Mouse (Mus musculus) layer of hippocampus, postnatal 14 days (tissue): ENCODE measurements around the gene Gpr3. TPM values are rescaled to one million over a fixed set of nuclear protein-coding genes. Genes with fewer than 3 reads are reported as not detected.

Experiments used
- DNase-seq, 2 experiments: peaks; one replicate each; pipeline ENCODE4 v3.0.0; 2021 to 2022; ENCODE audit warnings: low spot score in 2 of 2, mixed read lengths in 1 of 2
- long read RNA-seq, 2 experiments: library from polyadenylated mRNA; stranded (forward); transcript quantifications; one replicate each; pipeline ENCODE4 v2.0.0; 2021
- total RNA-seq, 2 experiments: library from RNA; stranded (reverse); gene quantifications; 2 replicates each; pipeline ENCODE4 v1.2.3; 2021

Gene Gpr3
- 1 to 10 TPM; 8.2 to 9.2 TPM for total RNA-seq
- long read RNA-seq, experiment 1, result 0 reads
- long read RNA-seq, experiment 2, partial matches to known transcripts, result 0 of 5 reads
- long read RNA-seq, experiment 2, other reads (novel, unspliced or antisense), result 0 of 5 reads

DNA sequence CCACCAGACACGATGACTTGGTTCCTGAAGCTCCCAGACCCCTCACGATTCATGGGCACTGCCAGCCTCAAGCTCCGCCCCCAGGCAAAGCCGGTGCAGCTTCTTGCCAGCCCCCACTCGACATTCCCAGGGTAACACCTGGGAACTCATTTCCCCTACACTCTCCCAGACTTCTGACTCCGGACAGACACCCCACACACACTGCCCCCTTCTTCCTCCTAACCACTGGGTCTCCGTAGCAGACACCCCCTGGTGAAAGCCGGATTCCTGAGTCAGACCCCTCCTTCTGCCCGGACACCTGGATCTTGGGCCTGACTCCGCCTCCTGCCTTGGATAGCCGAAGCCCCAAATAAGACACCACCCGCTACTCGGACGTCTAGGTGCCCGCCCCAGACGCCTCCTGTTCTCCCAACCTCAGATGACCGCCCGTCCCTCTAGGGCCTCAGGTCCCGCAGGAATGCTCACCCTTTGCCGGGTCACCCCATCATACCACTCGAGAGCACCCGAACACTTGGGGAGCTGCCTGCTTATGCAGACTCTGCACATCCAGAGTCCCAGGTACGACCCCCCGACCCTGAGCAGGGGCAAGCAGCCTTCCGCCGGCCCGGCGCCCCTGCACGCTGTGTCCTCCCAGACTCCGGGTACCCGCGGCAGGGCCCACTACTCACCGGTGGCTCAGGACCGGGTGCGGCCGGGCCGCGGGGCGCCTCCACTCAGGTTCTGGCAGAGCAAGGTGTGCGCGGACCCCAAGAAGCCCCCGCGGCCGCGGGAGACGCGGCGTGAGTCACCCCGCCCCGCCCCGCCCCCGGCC lies at the start of gene Gpr3, which contains the start of gene Cd164l2:
Gene Gpr3, minus strand, starts transcription at position 786 of the 811 bp plus-strand sequence.
Gene Cd164l2, plus strand, starts transcription at position 381 of the 811 bp plus-strand sequence.
- DNase-seq, result no peak

DNA sequence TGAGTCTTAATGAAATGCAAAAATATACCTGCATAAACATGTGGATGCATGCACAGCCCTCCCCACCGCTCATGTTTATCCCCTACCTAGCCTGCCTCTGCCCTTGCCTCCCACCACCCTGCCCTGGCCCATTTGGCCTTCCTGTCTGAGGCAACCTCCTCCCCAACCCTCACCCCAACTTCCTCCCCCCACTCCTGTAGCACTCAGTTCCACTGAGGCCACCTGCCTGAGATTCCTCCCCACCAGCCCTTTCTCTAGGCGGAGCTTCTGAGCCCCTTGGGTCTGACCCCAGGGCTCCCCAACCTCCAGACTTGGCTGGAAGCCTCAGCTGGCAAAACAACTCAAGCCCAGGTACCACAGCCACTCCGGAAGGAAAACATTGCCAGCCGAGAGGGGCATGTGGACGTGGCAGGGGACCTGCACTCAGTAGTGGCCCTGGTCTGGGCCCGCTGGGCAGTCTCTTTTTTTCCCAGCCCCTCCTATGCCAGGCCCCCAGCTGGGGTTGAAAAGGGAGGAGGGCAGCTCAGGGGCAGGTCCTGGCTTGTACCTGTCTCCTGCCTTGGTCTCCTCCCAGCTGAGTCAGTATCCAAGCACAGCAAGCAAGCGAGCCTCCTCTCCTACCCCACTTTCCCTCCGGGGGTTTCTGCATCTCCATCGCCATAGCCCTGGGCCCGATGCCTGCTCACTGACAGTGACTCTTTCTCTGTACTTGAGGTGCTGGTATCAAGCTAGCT lies 49.5 kb upstream of the Gpr3 start:
- no peak for DNase-seq

DNA sequence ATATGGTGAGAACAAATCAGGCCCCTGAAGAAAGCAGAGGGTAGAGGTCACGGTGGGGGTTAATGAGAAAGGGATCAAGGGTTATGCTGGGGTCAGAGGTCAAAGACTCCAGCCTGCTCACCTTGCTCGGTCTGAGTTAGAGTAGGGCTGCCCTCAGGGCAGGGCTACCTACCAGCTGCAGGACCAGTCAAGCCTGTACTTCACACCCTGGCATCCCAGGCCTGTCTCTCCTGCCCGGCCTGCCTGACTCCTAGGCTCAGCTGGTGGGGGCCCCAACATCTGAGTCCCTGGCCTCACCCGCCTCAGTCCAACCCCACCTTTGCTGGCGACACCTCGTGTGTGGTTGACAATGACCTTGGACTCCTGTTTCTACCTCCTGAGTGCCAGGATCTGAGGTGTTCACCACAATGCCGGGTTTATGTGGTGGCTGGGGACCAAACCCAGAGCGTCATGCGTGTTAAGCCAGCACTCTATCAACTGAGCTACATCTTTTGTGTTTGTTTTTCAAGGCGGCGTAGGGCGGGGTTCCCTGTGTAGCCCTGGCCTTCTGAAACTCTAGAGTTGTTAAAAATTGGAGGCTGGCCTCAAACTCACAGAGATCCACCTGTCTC lies 45.6 kb upstream of the Gpr3 start:
- DNase-seq, result no peak

DNA sequence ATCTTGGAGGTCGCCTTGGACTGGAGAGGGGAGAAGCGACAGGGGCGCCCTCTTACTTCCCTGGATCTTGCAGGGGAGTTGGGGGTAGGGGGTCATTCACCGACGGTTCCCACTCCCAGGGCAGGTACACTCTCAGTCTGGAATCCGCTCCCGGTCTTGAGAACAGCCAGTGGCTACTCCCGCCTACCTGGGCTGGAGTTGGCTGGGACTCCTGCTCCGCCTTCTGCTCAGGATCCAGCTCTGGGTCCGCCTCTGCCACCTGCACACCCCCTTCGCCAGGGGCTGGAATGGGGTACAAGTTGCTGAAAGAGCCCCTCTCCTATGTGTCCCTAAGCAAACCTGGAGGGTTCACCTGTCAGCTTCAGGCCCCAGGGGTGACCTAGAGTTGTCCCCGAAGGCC lies 44.9 kb upstream of the Gpr3 start:
- no peak for DNase-seq

DNA sequence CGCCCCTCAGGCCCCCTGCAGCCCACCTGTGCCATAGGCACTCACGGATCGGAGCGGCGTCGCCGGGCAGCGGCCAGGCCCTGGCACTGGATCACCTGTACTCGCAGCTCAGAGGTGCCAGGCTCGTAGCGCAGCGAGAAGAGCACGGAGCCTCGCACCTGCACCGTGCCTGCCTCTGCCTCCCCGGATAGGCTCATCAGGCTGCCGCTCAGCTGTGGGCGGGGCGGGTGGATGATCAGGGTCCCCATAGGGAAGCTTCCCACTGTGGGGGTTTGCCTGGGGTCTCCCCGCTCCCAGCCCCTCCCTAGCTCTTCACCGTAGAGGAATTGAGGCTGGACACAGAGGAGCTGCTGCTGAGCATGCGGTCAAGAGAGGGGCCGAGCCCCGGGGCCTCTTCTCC lies 44.5 kb upstream of the Gpr3 start:
- DNase-seq, result no peak

DNA sequence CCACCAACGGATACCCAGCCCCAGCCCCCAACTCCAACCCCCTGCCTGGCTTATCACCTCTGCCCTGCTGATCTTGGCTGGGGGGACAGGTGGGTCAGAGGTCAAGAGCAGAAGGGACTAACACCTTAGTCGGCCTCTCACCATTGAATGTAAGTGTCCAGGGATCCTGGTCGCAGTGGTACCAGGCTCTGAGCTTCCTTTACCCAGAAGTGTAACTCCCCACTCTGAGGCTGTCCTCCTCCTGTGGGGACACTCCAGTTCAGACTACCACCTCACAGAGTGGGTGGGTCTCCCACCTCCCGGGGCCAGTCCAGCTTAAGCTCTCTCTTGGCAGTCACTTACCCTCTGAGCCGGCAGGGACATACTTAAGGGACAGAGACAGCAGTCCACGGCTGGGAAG lies 43.1 kb upstream of the Gpr3 start:
- DNase-seq, result no peak

DNA sequence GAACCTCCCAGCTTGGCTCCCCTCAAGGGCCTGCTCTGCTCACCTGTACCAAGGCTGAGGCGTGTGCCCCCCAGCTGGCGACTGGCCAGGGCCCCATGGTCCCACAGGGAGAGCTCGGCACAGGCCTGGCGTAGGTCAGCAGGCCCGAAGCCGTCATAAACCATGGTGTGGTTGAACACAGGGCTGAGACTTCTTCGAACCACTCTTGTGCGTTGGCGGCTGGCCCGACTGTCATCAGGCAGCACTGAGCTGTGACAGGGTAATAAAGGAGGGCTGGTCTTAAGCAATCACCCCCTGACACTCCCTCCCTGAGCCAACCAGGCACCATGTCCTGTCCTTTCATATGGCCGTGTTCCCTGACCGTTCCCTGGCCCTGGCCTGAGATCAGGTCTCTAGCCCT lies 41.1 kb upstream of the Gpr3 start:
- no peak for DNase-seq

DNA sequence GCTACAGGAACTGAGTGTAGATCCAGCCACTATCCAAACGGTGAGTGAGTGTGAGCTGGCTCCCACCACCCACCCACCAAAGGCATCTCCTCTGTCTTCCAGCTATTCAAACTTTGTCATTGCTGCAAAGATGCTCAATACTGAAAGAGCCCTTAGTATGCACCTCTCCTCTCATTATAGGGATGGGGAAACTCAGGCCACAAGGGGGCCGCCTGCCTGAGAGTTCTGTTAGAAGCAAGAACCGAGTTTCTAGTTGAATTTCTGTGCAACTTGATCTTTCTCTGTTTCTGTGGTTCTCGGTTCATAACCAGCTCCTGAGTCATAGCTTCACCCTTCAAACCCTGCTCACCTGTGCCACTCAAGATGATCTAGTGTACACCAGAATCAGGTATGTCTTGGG lies 39.8 kb upstream of the Gpr3 start:
- DNase-seq, result no peak

DNA sequence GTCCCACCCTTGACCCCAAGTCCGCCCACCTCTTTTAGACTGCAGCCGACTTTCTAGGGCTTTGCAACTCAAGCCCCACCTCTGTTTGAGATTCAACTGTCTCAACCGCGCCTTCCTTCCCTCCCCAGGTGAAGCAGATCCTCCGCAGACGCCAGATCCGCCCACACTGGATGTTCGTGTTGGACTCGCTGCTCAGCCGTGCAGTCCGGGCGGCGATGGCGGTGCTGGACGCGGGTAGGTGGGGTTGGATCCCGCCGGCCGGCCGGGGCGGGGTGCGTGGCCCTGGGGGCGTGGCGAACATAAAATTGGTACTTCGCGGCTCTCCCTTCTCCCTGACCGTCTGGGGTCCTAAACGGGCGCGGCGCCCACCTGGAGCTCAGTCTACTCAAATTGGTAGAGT lies 38.9 kb upstream of the Gpr3 start:
- no peak for DNase-seq

DNA sequence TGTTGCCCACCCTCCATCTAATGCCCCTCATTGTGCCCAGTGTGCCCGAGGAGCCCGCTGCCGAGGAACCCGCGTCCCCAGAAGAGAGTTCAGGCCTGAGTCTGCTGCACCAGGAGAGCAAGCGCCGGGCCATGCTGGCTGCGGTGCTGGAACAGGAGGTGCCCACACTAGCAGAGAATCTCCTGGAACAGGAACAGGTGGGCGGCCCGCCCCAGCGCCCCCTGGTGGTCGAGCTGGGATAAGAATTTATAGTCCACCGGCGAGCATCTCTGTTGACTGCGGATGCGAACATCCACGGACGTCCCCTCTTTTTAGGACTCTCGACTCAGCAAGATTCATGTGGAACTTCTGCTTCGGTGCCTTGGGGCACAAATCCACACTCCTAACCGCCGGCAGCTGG lies 38.3 kb upstream of the Gpr3 start:
- peak; percentile 83 for DNase-seq

DNA sequence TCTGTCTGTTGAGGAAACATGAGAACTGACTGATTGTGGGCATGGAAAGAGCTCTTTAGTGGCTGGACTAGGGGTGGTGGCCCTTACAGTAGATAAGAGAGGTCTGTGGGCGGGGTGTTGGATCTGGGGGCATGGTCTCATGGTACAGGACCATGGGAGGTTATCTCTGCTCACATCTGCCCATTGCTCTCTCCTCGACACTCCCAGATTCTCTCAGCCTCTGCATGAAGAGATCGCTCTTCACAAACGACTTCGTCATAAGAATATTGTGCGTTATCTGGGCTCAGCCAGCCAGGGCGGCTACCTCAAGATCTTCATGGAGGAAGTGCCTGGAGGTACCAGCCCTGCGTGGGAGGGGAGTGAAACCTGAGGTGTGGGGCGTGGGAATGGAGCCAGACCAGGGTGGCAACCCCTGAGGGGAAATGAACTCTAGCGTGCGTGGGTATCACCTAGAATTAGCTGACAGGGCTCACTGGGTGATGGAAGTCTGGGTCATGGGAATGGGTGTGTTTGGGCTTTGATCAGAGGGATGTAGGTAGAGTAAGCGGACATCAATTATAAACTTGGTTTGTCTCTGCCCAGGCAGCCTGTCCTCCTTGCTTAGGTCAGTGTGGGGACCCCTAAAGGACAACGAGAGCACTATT lies 35.6 kb upstream of the Gpr3 start:
- DNase-seq, result no peak

DNA sequence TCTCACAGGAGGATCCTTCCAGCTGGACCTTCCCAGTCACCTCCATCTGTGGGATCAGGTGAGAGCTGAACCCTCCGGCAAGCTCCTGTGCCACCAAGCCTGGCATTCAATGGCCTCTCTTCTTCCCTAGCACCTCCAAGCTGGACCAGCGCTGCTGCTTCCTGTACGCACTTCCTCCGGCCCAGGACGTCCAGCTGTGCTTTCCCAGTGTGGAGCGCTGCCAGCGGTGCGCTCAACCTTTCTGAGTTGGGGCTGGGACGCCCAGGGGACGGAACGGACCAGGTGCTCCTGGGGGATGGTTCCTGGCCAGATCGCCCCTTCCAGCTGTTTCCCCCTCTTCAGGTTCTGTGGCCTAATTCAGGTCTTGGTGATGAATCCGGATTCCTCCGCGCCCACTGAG lies 34.7 kb upstream of the Gpr3 start:
- DNase-seq, result no peak

DNA sequence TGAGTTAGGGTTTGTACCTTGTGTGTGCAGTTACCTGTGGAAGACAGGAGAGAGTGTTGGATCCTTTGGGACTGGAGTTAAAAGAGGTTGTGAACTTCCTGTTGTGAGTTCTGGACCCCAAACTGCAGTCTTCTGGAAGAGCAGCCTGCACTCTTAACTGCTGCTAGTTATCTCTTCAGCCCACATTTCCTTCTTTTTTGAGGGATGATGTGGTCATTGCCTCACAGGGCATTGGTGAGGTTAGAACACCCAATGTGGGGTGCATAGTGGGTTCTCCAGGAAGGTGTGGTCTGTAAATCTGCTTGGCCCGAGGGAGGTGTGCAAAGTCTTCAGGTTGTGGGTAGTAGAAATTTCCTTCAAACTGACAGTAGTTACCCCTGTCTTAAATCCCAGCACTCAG lies 32.0 kb upstream of the Gpr3 start:
- no peak for DNase-seq

DNA sequence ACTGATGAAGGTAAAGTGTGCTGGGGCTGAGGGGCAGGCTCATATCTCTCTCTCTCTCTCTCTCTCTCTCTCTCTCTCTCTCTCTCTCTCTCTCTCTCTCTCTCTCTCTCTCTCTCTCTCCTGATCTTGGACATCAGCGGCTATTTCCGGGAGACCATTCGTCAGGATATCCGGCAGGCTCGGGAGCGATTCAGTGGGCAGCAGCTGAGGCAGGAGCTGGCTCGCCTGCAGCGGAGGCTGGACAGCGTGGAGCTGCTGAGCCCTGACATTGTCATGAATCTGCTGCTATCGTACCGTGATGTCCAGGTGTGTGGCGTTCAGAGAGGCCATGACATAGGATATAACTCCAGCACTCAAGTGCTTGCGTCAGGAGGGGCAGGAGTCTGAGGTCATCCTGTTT lies 31.2 kb upstream of the Gpr3 start:
- DNase-seq, result no peak

DNA sequence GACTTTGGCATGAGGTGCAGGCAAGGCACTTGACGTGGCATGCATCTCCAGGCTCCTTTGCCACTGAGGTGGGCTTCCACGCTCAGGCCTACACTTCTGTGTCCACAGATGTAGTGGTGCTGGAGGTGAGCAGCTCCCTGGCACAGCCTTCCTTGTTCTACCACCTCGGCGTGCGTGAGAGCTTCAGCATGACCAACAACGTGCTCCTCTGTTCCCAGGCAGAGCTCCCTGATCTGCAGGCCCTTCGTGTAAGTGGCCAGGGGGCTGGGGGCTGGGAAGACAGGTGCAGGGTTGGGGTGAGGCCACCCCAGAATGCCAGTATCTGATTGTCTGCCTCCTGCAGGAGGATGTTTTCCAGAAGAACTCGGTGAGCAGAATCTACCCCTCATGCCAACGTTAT lies 30.4 kb upstream of the Gpr3 start:
- DNase-seq, result no peak

DNA sequence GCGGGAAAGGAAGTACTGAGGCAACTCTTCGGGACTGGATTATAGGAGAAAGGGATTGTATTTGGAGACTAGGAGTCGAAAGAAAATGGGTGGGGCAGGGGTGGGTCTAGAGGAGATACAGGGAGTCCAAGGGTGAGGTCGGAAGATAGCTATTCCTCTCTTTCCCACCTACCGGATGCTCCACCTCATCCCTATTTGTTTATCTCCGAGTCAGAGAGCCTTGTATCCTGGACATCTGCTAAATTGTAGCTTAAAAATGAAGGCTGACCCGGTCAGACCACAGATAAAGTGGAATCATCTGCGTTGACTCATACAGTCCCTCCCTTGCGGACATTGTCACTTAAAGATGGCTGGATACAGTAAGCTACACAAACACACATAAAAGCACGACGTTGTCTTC lies 29.6 kb upstream of the Gpr3 start:
- no peak for DNase-seq

DNA sequence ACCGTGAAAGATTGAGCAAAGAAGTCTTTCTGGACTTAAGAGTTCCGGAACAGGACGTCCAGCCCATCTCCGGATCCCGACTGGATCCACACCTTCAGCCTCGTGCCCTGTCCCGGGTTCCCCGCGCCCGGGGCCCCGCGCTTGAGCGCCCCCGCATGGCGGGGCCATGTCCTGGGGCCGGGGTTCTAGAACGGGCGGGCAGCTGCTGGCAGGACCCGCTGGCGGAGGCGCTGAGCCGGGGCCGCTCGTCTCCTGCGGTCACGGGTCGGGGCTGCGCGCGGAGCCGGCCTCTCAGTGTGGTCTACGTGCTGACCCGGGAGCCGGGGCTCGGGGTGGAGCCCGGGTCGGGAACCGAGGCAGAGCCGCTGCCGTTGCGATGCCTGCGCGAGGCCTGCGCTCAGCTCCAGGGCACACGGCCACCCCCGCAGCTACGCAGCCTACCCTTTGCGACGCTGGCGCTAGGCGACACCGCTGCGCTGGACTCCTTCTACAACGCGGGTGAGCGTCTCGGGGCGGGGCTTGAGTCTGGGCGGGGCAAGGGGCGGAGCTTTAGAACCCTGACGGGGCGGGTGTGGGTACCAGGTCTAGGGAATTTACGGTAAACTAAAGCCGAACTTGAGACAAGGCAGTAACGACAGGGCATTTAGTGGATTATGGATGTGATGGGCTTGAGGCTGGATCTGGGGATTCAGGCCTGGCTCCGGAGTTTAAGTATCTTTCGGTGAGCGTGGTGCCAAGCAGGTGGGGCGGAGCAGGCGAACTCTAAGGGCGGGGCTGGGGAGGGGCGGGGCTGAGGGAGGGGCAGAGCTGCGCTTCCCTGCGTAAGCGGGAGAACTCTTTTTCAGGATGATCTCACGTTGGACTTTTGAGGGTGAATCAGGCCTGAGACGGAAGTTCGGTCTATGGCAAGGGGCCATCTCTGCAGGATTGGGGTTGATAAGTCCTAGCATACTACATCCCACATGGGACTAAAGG lies 28.9 kb upstream of the Gpr3 start:
- peak; percentile 86 to 87 for DNase-seq

DNA sequence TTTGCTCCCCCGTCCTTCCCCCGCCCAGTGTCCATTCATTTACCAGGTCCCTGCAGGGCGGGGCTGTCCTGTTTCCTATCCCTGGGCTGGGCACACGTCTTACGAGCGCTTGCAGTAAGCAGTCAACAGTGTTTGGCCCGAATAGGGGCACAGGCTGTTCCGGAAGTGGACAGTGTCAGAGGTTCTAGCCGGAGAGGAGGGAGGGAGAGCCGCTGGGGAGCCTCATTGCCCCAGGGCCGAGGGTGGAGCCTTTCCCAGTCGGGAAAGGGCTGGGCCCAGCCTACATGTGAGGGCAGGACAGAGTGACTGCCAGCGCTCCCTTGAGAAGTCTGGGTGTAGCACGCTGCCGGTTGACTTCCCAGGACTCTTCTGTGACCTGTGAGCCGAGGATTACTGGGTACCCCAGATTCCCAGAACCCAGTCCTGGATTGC lies 28.2 kb upstream of the Gpr3 start, which contains the start of gene Map3k6:
Gene Map3k6, plus strand, starts transcription at position 329 of the 432 bp plus-strand sequence.
- DNase-seq, result peak in 1 of 2 experiments; percentile 29

DNA sequence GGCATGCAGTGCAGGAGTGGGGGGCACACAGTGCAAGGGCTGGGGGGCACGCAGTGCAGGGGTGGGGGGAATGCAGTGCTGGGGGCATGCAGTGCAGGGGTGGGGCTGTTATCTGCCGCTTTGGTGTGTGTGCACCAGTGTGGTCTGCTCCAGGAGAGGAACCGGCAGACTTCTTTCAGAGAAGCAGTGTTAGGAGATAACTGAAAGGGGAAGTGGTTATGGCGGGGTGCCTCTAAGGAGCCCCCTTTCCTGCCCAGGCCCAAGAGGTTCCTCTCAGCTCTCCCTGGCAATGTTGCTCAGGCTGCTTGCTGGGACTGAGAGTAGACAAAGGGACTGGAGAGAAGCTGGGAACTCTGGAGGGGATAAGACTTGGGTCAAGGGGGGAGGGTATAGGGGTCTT lies 25.6 kb upstream of the Gpr3 start:
- DNase-seq, result no peak

DNA sequence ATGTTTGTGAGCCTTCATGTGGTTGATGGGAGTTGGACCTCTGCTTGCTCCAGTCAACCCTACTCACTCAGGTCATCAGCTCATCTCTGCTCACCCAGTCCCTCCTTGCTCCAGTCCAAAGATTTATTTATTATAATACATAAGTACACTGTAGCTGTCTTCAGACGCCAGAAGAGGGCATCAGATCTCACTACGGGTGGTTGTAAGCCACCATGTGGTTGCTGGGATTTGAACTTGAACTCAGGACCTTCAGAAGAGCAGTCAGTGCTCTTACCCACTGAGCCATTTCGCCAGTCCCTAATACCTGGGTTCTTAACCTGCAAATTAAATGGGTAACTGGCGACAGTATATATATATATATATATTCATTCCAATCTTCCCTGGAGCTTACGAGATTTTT lies 23.1 kb upstream of the Gpr3 start:
- DNase-seq, result no peak
